Mouse (Mus musculus): ENCODE measurements around the gene Pif1.

DNA sequence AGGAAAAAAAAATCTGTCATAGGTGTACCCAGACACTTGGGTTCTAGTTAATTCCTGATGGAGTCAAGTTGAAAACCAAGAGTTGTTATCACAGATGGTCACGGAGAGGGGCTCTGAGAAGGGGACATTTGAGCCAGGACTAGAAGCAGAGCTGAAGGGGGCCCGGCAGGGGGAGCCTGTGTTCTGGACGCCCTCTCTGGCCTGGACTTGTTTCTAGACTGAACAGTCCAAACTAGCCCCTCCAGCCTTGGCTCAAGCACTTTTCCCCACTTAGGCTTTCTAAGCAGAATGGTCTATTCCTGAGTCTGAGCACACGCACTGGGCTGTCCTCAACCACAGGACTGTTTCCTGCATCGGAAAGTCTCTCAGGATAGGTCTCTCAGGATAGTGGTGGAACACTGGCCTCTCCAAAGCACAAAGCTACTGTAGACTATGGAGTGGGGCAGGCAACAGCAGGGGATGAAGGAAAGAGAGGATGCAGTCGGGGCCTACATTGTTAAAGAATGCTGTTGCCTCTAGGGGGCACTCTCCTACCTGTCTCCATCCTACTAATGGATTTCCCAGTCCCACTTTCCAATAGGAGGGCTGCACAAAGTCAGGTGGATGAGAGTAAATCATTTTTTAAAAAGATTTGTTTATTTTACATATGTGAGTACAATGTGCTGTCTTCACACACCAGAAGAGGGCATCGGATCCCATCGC, 16.6 kb downstream of the Pif1 start:
- TF ChIP-seq GATA1 (IDR thresholded peaks at IDR 0.05; ENCODE audit: borderline replicate concordance, low read length) (no peak), FLI1 (IDR thresholded peaks at IDR 0.05; ENCODE audit: low read length) (no peak)

Data from megakaryocyte, embryonic 14.5 days (primary cell).